17 mouse cellular contexts compared by ENCODE assay signal in the genomic region with DNA sequence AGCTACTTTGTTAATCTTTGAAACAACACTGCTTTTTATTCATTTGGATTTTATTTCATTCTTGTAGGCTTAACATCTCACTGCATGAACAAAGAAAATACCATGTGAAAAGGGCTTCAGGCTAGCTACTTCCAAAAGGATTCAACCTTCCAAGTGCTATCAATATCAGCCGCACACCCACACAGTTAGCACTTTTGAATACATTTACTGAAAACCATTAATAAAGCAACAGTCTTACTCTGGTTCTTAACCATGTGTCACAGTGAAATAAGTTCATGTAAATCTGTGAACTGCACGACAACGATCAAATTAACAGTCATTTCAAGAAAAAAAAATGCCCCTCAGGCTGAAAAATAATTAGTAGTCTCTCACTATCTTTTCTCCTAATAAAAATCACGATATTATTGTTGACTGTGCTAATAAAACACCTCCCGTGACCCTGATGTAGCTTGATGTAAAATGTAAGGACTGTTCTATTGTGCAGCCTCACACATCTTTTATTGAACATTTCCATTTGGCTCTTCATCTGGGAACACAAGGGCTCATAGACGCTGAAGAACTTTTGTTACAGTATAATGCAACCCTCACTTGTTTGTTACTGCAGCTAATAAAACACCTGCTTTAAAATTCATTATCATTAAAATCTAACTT.
A peak's percentile ranks its signal among the peaks of the same experiment; 100 is the strongest.
DNase-seq lines count a peak whose midpoint lies in the region; ATAC-seq and TF ChIP-seq lines count a peak whose summit lies in the region.
"Had no signal": no experiment of that assay in that cellular context is flagged by ENCODE, and none has a peak within 500 bp of the region (broad histone marks: within the 10 kb centered on the region; RNA-seq: fewer than 3 reads in every experiment).

No protein-coding gene starts in this region.

- H3K36me3 ChIP-seq in midbrain, embryonic 10.5 days, result no peaks in the 10 kb centered on the region
- no peaks in the 10 kb centered on the region for H3K36me3 ChIP-seq in midbrain, postnatal 0 days (ENCODE audit: insufficient read depth, low read length)
- H3K36me3 ChIP-seq in forebrain, embryonic 13.5 days (ENCODE audit: poor library complexity, severe bottlenecking), result no peaks in the 10 kb centered on the region
- no peaks in the 10 kb centered on the region for H3K36me3 ChIP-seq in forebrain, embryonic 16.5 days (ENCODE audit: control insufficient read depth, insufficient read depth)
- H3K36me3 ChIP-seq: hindbrain, embryonic 12.5 days; hindbrain, embryonic 15.5 days had no signal

- no peak for TF ChIP-seq CTCF in midbrain, postnatal 0 days (IDR thresholded peaks at IDR 0.05)
- TF ChIP-seq CTCF in brain, embryonic 14.5 days (IDR thresholded peaks at IDR 0.05; ENCODE audit: borderline replicate concordance, extremely low read depth, insufficient read depth, insufficient read length), result no peak

- no peak overlapping the region for H3K4me2 ChIP-seq in midbrain, postnatal 0 days (ENCODE audit: low read depth, low read length, poor library complexity, severe bottlenecking)
- H3K4me2 ChIP-seq in forebrain, embryonic 13.5 days, result no peak overlapping the region
- no peak overlapping the region for H3K4me2 ChIP-seq in forebrain, embryonic 16.5 days (ENCODE audit: low read length)
- H3K4me2 ChIP-seq: heart, embryonic 11.5 days; hindbrain, embryonic 12.5 days; hindbrain, embryonic 15.5 days had no signal

- no peak overlapping the region for H3K9ac ChIP-seq in midbrain, postnatal 0 days (replicated peaks; ENCODE audit: low read length, poor library complexity, severe bottlenecking)
- no peak overlapping the region for H3K9ac ChIP-seq in forebrain, embryonic 13.5 days
- H3K9ac ChIP-seq in forebrain, embryonic 16.5 days (replicated peaks; ENCODE audit: low read depth, low read length), result no peak overlapping the region
- H3K9ac ChIP-seq: hindbrain, embryonic 12.5 days; hindbrain, embryonic 15.5 days had no signal

- no peaks in the 10 kb centered on the region for H3K9me3 ChIP-seq in midbrain, embryonic 10.5 days (replicated peaks)
- no peaks in the 10 kb centered on the region for H3K9me3 ChIP-seq in midbrain, postnatal 0 days (ENCODE audit: low read length)
- H3K9me3 ChIP-seq in forebrain, embryonic 13.5 days (replicated peaks), result no peaks in the 10 kb centered on the region
- no peaks in the 10 kb centered on the region for H3K9me3 ChIP-seq in forebrain, embryonic 16.5 days (ENCODE audit: control insufficient read depth, low read length)
- H3K9me3 ChIP-seq: hindbrain, embryonic 12.5 days; hindbrain, embryonic 15.5 days had no signal

- 75% methylated on average over 6 of the region's 6 CpGs for whole genome bisulfite sequencing in midbrain, embryonic 10.5 days
- WGBS in midbrain, postnatal 0 days, result 34% methylated on average over 6 of the region's 6 CpGs
- 26% methylated on average over 6 of the region's 6 CpGs for WGBS in forebrain, embryonic 13.5 days
- WGBS in forebrain, embryonic 16.5 days, result 11% methylated on average over 6 of the region's 6 CpGs

- DNase-seq in midbrain, embryonic 10.5 days (ENCODE audit: low spot score), result no peak
- no peak for DNase-seq in midbrain, postnatal 0 days (ENCODE audit: low spot score)
- DNase-seq in brain, embryonic 14.5 days (ENCODE audit: low read depth), result peak; percentile 73
- DNase-seq in cerebellum, postnatal 36 days, result no peak
- DNase-seq: adrenal gland, adult 2 months; adrenal gland, postnatal 14 days; cerebellum, adult 11-12 months; cerebellum, adult 8-10 months; cerebellum, postnatal 10 days; gastrocnemius, postnatal 36 days had no signal

- H3K4me1 ChIP-seq in midbrain, embryonic 10.5 days, result peaks cover 9% of the 10 kb centered on the region
- no peaks in the 10 kb centered on the region for H3K4me1 ChIP-seq in midbrain, postnatal 0 days (ENCODE audit: insufficient read depth, low read length)
- H3K4me1 ChIP-seq in forebrain, embryonic 13.5 days, result peaks cover 9% of the 10 kb centered on the region
- H3K4me1 ChIP-seq in forebrain, embryonic 16.5 days (replicated peaks; ENCODE audit: control insufficient read depth, insufficient read depth, low read length), result no peaks in the 10 kb centered on the region
- H3K4me1 ChIP-seq: hindbrain, embryonic 12.5 days; hindbrain, embryonic 15.5 days had no signal

- H3K4me3 ChIP-seq in midbrain, embryonic 10.5 days, result no peak overlapping the region
- H3K4me3 ChIP-seq in midbrain, postnatal 0 days (ENCODE audit: low read depth, low read length), result no peak overlapping the region
- H3K4me3 ChIP-seq in forebrain, embryonic 13.5 days, result no peak overlapping the region
- H3K4me3 ChIP-seq in forebrain, embryonic 16.5 days (replicated peaks; ENCODE audit: low read length), result no peak overlapping the region
- H3K4me3 ChIP-seq: hindbrain, embryonic 12.5 days; hindbrain, embryonic 15.5 days had no signal

- TF ChIP-seq POLR2A in brain, embryonic 14.5 days (IDR thresholded peaks at IDR 0.05; ENCODE audit: borderline replicate concordance, extremely low read depth, insufficient read depth, insufficient read length, poor library complexity, severe bottlenecking), result no peak

- H3K27me3 ChIP-seq in midbrain, embryonic 10.5 days (ENCODE audit: low read depth, poor library complexity, severe bottlenecking), result no peaks in the 10 kb centered on the region
- no peaks in the 10 kb centered on the region for H3K27me3 ChIP-seq in midbrain, postnatal 0 days (ENCODE audit: insufficient read depth, low read length)
- no peaks in the 10 kb centered on the region for H3K27me3 ChIP-seq in forebrain, embryonic 13.5 days
- no peaks in the 10 kb centered on the region for H3K27me3 ChIP-seq in forebrain, embryonic 16.5 days (replicated peaks; ENCODE audit: control insufficient read depth, insufficient read depth, low read length)
- H3K27me3 ChIP-seq: hindbrain, embryonic 12.5 days; hindbrain, embryonic 15.5 days had no signal

- ATAC-seq in midbrain, postnatal 0 days (ENCODE audit: low FRiP score), result no peak
- ATAC-seq in forebrain, embryonic 13.5 days, result peak; percentile 75
- ATAC-seq in forebrain, embryonic 16.5 days, result peak; percentile 79
- ATAC-seq: CD4-positive, CD25-positive, alpha-beta regulatory T cell, adult 4 months; intestine, postnatal 0 days had no signal

- 0 out of 2 replicates have a peak overlapping the region, but pooled peaks have one; percentile 14 for H3K27ac ChIP-seq in midbrain, embryonic 10.5 days (replicated peaks)
- no peak overlapping the region for H3K27ac ChIP-seq in midbrain, postnatal 0 days (ENCODE audit: low read depth, low read length)
- H3K27ac ChIP-seq in forebrain, embryonic 13.5 days, result no peak overlapping the region; the same call in 1 of the 2 replicates
- H3K27ac ChIP-seq in forebrain, embryonic 16.5 days (ENCODE audit: low read length), result no peak overlapping the region
- H3K27ac ChIP-seq: hindbrain, embryonic 12.5 days; hindbrain, embryonic 15.5 days had no signal
